8 mouse cellular contexts compared by ENCODE assay signal in the genomic region with DNA sequence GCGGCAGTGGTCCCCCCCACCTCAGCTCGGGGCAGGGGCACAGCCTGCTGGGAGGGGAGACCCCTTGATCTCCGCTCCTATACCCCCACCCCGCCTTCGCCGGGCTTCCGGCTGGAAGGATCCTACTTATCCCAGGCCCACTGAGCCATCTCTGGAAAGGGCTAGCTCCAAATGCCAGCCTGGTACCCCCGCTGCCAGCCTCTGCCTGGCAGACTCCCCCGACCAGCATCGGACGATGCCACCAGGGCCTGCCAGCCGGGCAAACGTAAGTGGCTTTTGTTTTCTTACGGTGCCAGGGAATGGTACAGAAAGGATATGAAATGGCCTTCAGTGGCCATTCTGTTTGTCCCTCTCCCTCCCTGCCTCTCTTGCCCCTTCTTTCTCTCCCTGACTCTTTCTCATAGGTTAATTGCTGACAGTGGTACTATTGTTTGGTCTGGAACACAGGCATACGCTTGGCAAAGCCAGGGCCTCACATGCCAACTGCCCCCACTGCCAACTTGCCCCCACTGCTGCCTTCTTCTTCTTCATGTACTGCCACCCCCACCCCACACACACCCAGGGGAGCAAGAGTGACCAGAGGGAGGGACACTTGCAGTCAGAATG. TPM values are rescaled to one million over a fixed set of nuclear protein-coding genes. Genes with fewer than 3 reads are reported as not detected.
DNase-seq lines count a peak whose midpoint lies in the region; ATAC-seq and TF ChIP-seq lines count a peak whose summit lies in the region.

No protein-coding gene starts in this region.

- 77% methylated on average over 15 of the region's 15 CpGs for WGBS in heart, embryonic 10.5 days
- WGBS in hindbrain, postnatal 0 days: 40% methylated on average over 15 of the region's 15 CpGs
- 80% methylated on average over 15 of the region's 15 CpGs for WGBS in neural tube, embryonic 15.5 days

- H3K36me3 ChIP-seq in heart, embryonic 10.5 days: peaks cover 29% of the 10 kb centered on the region
- H3K36me3 ChIP-seq in megakaryocyte, embryonic 14.5 days (replicated peaks; ENCODE audit: low read length): peaks cover 49% of the 10 kb centered on the region
- peaks cover 8% of the 10 kb centered on the region; the same call in 1 of the 2 replicates for H3K36me3 ChIP-seq in hindbrain, postnatal 0 days (ENCODE audit: insufficient read depth, low read length)
- H3K36me3 ChIP-seq in neural tube, embryonic 15.5 days: peaks cover 29% of the 10 kb centered on the region

- H3K9me3 ChIP-seq in heart, embryonic 10.5 days: no peaks in the 10 kb centered on the region
- peaks cover 12% of the 10 kb centered on the region for H3K9me3 ChIP-seq in megakaryocyte, embryonic 14.5 days
- no peaks in the 10 kb centered on the region for H3K9me3 ChIP-seq in hindbrain, postnatal 0 days (ENCODE audit: low read length)
- H3K9me3 ChIP-seq in neural tube, embryonic 15.5 days (replicated peaks): no peaks in the 10 kb centered on the region

- DNase-seq in heart, embryonic 10.5 days (ENCODE audit: low spot score): no peak
- no peak for DNase-seq in heart, postnatal 25 days (ENCODE audit: low spot score)
- peak; percentile 62 for DNase-seq in hindbrain, postnatal 0 days (ENCODE audit: low spot score)
- no peak for DNase-seq in spleen, postnatal 14 days (ENCODE audit: low spot score in 2 of 2)
- DNase-seq in right cerebral cortex, postnatal 25 days: no peak

- no peak overlapping the region for H3K4me2 ChIP-seq in hindbrain, postnatal 0 days (ENCODE audit: low read depth, low read length)
- H3K4me2 ChIP-seq in neural tube, embryonic 15.5 days: no peak overlapping the region

- H3K27ac ChIP-seq in heart, embryonic 10.5 days: peak overlapping the region; percentile 94
- peak overlapping the region; percentile 68 for H3K27ac ChIP-seq in hindbrain, postnatal 0 days
- peak overlapping the region; percentile 72 for H3K27ac ChIP-seq in neural tube, embryonic 15.5 days (replicated peaks)

- no peaks in the 10 kb centered on the region for H3K27me3 ChIP-seq in heart, embryonic 10.5 days (ENCODE audit: insufficient read depth, poor library complexity, severe bottlenecking)
- peaks cover 3% of the 10 kb centered on the region for H3K27me3 ChIP-seq in megakaryocyte, embryonic 14.5 days (replicated peaks)
- H3K27me3 ChIP-seq in hindbrain, postnatal 0 days (ENCODE audit: insufficient read depth, low read length): no peaks in the 10 kb centered on the region
- H3K27me3 ChIP-seq in neural tube, embryonic 15.5 days (replicated peaks): no peaks in the 10 kb centered on the region

- no peak for ATAC-seq in megakaryocyte, adult 5-6 weeks (ENCODE audit: poor library complexity, severe bottlenecking)
- peak; percentile 61 for ATAC-seq in hindbrain, postnatal 0 days
- 0 out of 2 replicates have a peak, but pooled peaks have one; percentile 21 for ATAC-seq in neural tube, embryonic 15.5 days (ENCODE audit: low FRiP score)

- no peak for TF ChIP-seq CTCF in hindbrain, postnatal 0 days (IDR thresholded peaks at IDR 0.05; ENCODE audit: low read depth)

- H3K9ac ChIP-seq in hindbrain, postnatal 0 days (replicated peaks; ENCODE audit: low read length): 0 out of 2 replicates have a peak overlapping the region, but pooled peaks have one; percentile 21
- no peak overlapping the region; the same call in 1 of the 2 replicates for H3K9ac ChIP-seq in neural tube, embryonic 15.5 days (replicated peaks)

- intact Hi-C loops in heart, postnatal 25 days (cut with DNase I): no loop called here

- H3K4me1 ChIP-seq in heart, embryonic 10.5 days: peaks cover 75% of the 10 kb centered on the region
- peaks cover 92% of the 10 kb centered on the region for H3K4me1 ChIP-seq in megakaryocyte, embryonic 14.5 days
- peaks cover 29% of the 10 kb centered on the region for H3K4me1 ChIP-seq in hindbrain, postnatal 0 days (ENCODE audit: insufficient read depth, low read length)
- peaks cover 49% of the 10 kb centered on the region for H3K4me1 ChIP-seq in neural tube, embryonic 15.5 days

- peak overlapping the region; percentile 45 for H3K4me3 ChIP-seq in heart, embryonic 10.5 days
- H3K4me3 ChIP-seq in megakaryocyte, embryonic 14.5 days (replicated peaks): peak overlapping the region; percentile 75
- H3K4me3 ChIP-seq in hindbrain, postnatal 0 days (ENCODE audit: low read length): no peak overlapping the region
- H3K4me3 ChIP-seq in neural tube, embryonic 15.5 days (replicated peaks): no peak overlapping the region

RNA-seq across cellular contexts. Expression of a gene that starts 23.3 kb away (rescaled TPM):
- 7.9 and 11.5 TPM in 2 replicates for polyA plus RNA-seq in heart, embryonic 10.5 days (2016; fragmentation: Nextera tagmentation; extraction: Ambion mirVana)
- 10 to 100 TPM; 19.9 to 21.2 TPM for total RNA-seq in heart, postnatal 25 days (2021)
- polyA plus RNA-seq in megakaryocyte, embryonic 14.5 days (2012; ENCODE audit: insufficient read depth, low replicate concordance): 0.56 and 0.73 TPM in 2 replicates
- 0.67 and 1.1 TPM in 2 replicates for total RNA-seq in megakaryocyte, adult 5-6 weeks (2015)
- 0.48 and 0.98 TPM in 2 replicates for total RNA-seq in megakaryocyte, adult 5-6 weeks (2017)
- total RNA-seq in hindbrain, postnatal 0 days (2014; rRNA removed): 20.7 and 23.0 TPM in 2 replicates
- polyA plus RNA-seq in hindbrain, postnatal 0 days (2015; fragmentation: Nextera tagmentation; extraction: Ambion mirVana): 7.1 and 8.7 TPM in 2 replicates
- 10.6 and 11.1 TPM in 2 replicates for polyA plus RNA-seq in neural tube, embryonic 15.5 days (2015; fragmentation: Nextera tagmentation; extraction: Ambion mirVana)

RNA-seq across cellular contexts. Expression of a gene that starts 38.4 kb away (rescaled TPM):
- polyA plus RNA-seq in heart, embryonic 10.5 days (2016; fragmentation: Nextera tagmentation; extraction: Ambion mirVana): 30.7 and 32.8 TPM in 2 replicates
- 10 to 100 TPM; 25.0 to 29.0 TPM for total RNA-seq in heart, postnatal 25 days (2021)
- 7.3 TPM in 1 of 2 replicates, not detected in the other for polyA plus RNA-seq in megakaryocyte, embryonic 14.5 days (2012; ENCODE audit: insufficient read depth, low replicate concordance)
- total RNA-seq in megakaryocyte, adult 5-6 weeks (2015): 66.6 and 69.0 TPM in 2 replicates
- 88.5 and 97.9 TPM in 2 replicates for total RNA-seq in megakaryocyte, adult 5-6 weeks (2017)
- 55.3 and 61.3 TPM in 2 replicates for total RNA-seq in hindbrain, postnatal 0 days (2014; rRNA removed)
- polyA plus RNA-seq in hindbrain, postnatal 0 days (2015; fragmentation: Nextera tagmentation; extraction: Ambion mirVana): 29.1 and 32.2 TPM in 2 replicates
- 30.1 and 33.0 TPM in 2 replicates for polyA plus RNA-seq in neural tube, embryonic 15.5 days (2015; fragmentation: Nextera tagmentation; extraction: Ambion mirVana)

Comparison
In these comparisons a context has a peak if more than half of its experiments do, and no peak if none do; other contexts are left out.
1. H3K4me3 ChIP-seq: peak in heart, embryonic 10.5 days (single experiment) and megakaryocyte, embryonic 14.5 days (single experiment); none in hindbrain, postnatal 0 days (single experiment) and neural tube, embryonic 15.5 days (single experiment).
2. Peak in every context shown above with its lines, with median percentiles within 50 percentile points of each other: H3K27ac ChIP-seq.